Mouse (Mus musculus) G1E (cell line): ENCODE data around the gene Wwc2.

Experiments
- CTCF ChIP-seq: IDR thresholded peaks from 2 replicates; pipeline ENCODE4 v1.5.1; 2012; ENCODE audit warnings: low read depth, low read length, inconsistent platforms, mixed read lengths
- TAL1 ChIP-seq: conservative IDR thresholded peaks from 2 replicates; pipeline ENCODE4 v1.6.1; 2012; ENCODE audit warnings: low read depth, low read length, inconsistent platforms, mixed read lengths

DNA sequence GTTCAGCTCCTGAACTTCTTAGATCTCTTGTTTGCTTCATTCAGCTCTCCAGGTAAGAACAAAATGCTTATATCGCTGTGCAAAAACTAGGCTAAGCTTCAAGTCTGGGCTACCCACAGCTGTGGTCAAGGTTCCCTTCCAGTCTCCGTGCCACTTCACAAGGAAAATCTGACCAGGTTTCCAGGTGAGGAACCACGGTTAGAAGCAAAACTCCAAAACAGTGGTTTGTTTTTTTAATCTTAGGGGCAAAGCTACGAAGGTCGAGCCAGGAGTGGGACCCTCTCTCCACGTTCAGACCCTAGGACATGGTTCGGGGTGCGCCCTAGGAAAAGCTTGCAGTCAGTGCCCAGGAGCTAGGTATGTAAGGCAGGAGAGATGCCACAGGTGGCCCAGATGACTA is 1.5 kb downstream of the Wwc2 start:
- TF ChIP-seq CTCF = no peak
- TF ChIP-seq TAL1 = no peak
